Mouse (Mus musculus) bone marrow macrophage, adult 2 months (primary cell): Measurements from ENCODE around the gene Castor2.
A peak's percentile ranks its signal among the peaks of the same experiment; 100 is the strongest.

Experiments
- CTCF ChIP-seq: IDR thresholded peaks from 2 replicates; pipeline ENCODE4 v1.5.1; 2012; ENCODE audit warnings: low read depth, mild to moderate bottlenecking, low read length, moderate library complexity
- POLR2A ChIP-seq: IDR thresholded peaks from 2 replicates; pipeline ENCODE4 v1.6.1; 2012; ENCODE audit warnings: mild to moderate bottlenecking, low read depth, low read length, borderline replicate concordance

GRCm38 (mm10) chr5:134173206-134173605 is 73.7 kb downstream of the Castor2 start:
- no peak for TF ChIP-seq POLR2A
- TF ChIP-seq CTCF = peak; percentile 87
